ENCODE assay signal across 7 mouse cellular contexts in the genomic region with DNA sequence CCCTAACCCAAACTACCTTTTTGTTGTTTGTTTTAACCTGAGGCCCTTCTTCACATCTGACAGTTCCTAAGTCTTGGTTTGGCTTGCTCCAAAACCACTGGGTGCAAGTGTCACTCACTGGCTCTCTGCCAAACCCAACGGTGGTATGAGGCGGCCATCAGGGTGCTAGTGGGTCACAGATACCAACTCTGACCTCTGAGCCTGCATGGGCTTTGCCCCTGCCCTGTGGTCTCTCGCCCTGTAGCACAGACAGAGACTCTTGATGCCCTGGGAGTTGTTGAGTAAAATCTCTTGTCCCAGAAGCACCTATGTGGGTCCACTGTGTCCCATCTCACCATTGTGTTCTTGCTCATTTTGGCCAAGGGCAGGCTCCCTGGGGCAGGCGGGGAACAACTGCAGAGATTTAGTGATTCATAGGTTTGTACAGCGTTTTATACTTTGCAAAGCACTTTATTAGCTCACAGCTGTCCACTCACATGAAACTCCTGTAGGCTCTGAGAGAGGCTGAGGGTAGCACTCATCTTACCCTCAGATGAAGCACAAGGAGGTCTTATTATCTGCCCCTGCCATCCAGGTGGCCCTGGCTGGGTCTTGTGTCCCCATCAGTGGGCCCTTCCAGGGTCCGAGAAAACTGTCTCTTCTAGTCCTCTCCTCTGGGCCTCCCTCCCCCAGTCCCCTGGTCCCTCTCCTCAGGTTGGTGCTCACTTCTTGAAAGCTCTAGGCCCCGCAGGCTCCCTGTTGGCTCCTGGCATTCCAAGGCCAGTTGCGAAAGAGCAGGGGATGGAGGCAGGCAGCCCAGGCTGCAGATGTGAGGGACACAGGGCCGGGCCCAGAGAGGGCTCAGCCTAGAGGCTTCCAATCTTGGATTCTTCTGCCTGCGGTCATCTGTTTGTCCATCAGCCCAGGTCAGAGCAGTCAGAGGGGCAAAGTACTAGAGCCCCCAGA. TPM values are rescaled to one million over a fixed set of nuclear protein-coding genes. Genes with fewer than 3 reads are reported as not detected.
DNase-seq lines count a peak whose midpoint lies in the region; ATAC-seq and TF ChIP-seq lines count a peak whose summit lies in the region.

No protein-coding gene starts in this region.

- H3K9me3 ChIP-seq in lung, postnatal 0 days (ENCODE audit: low read length): no peaks in the 10 kb centered on the region
- no peaks in the 10 kb centered on the region for H3K9me3 ChIP-seq in heart, postnatal 0 days (replicated peaks; ENCODE audit: control insufficient read depth, low read length)
- H3K9me3 ChIP-seq in midbrain, embryonic 13.5 days: no peaks in the 10 kb centered on the region

- peak overlapping the region; percentile 91; the same call in 1 of the 2 replicates for H3K4me2 ChIP-seq in lung, postnatal 0 days (replicated peaks; ENCODE audit: low read depth, low read length)
- H3K4me2 ChIP-seq in heart, postnatal 0 days (ENCODE audit: low read depth, low read length): peak overlapping the region; percentile 72; the same call in 1 of the 2 replicates
- H3K4me2 ChIP-seq in midbrain, embryonic 13.5 days (replicated peaks): peak overlapping the region; percentile 78

- no peak for TF ChIP-seq POLR2A in lung, adult 2 months (IDR thresholded peaks at IDR 0.05; ENCODE audit: borderline replicate concordance, extremely low read depth, low read depth, low read length)
- TF ChIP-seq POLR2A in thymus, adult 2 months (IDR thresholded peaks at IDR 0.05; ENCODE audit: control insufficient read depth, extremely low read depth, insufficient read depth, low read length, poor library complexity): no peak

- H3K27me3 ChIP-seq in lung, postnatal 0 days (replicated peaks; ENCODE audit: insufficient read depth, low read length): no peaks in the 10 kb centered on the region
- no peaks in the 10 kb centered on the region for H3K27me3 ChIP-seq in heart, postnatal 0 days (ENCODE audit: control insufficient read depth, insufficient read depth, low read length)
- H3K27me3 ChIP-seq in midbrain, embryonic 13.5 days: no peaks in the 10 kb centered on the region
- no peaks in the 10 kb centered on the region for H3K27me3 ChIP-seq in thymus, adult 2 months (ENCODE audit: control insufficient read depth, insufficient read depth, low read length)

- no peak for TF ChIP-seq CTCF in lung, postnatal 0 days (IDR thresholded peaks at IDR 0.05)
- no peak for TF ChIP-seq CTCF in lung, adult 2 months (IDR thresholded peaks at IDR 0.05; ENCODE audit: insufficient read depth, low read length)
- no peak for TF ChIP-seq CTCF in heart, postnatal 0 days (IDR thresholded peaks at IDR 0.05; ENCODE audit: low read depth)
- TF ChIP-seq CTCF in thymus, adult 2 months (IDR thresholded peaks at IDR 0.05; ENCODE audit: borderline replicate concordance, control insufficient read depth, extremely low read depth, insufficient read depth, low read length, poor library complexity): no peak

- H3K4me1 ChIP-seq in lung, postnatal 0 days (ENCODE audit: insufficient read depth, low read depth, low read length): peaks cover 5% of the 10 kb centered on the region; the same call in 1 of the 2 replicates
- H3K4me1 ChIP-seq in lung, adult 2 months (ENCODE audit: control insufficient read depth, insufficient read depth, low read length): peaks cover 6% of the 10 kb centered on the region
- no peaks in the 10 kb centered on the region; the same call in 1 of the 2 replicates for H3K4me1 ChIP-seq in brown adipose tissue, adult 24 weeks (ENCODE audit: control insufficient read depth, insufficient read depth, insufficient read length, low read length)
- peaks cover 8% of the 10 kb centered on the region; the same call in 1 of the 2 replicates for H3K4me1 ChIP-seq in heart, postnatal 0 days (ENCODE audit: control insufficient read depth, insufficient read depth)
- peaks cover 23% of the 10 kb centered on the region for H3K4me1 ChIP-seq in midbrain, embryonic 13.5 days (replicated peaks)
- peaks cover 11% of the 10 kb centered on the region for H3K4me1 ChIP-seq in thymus, adult 2 months (replicated peaks; ENCODE audit: control insufficient read depth, insufficient read depth, low read length)

- DNase-seq in lung, postnatal 0 days (ENCODE audit: low spot score): no peak
- DNase-seq in lung, adult 2 months: no peak
- DNase-seq in heart, postnatal 0 days (ENCODE audit: low spot score): no peak
- DNase-seq in thymus, adult 2 months: no peak
- no peak for DNase-seq in embryo, embryonic 10.5 days (ENCODE audit: low spot score)

- WGBS in lung, postnatal 0 days: 66% methylated on average over 10 of the region's 10 CpGs
- WGBS in lung, adult 2 months: 71% methylated on average over 10 of the region's 10 CpGs
- 77% methylated on average over 10 of the region's 10 CpGs for WGBS in heart, postnatal 0 days
- 78% methylated on average over 10 of the region's 10 CpGs for WGBS in midbrain, embryonic 13.5 days
- WGBS in thymus, adult 2 months: 85% methylated on average over 10 of the region's 10 CpGs

- H3K9ac ChIP-seq in lung, postnatal 0 days (replicated peaks; ENCODE audit: low read depth): no peak overlapping the region
- no peak overlapping the region for H3K9ac ChIP-seq in heart, postnatal 0 days (replicated peaks; ENCODE audit: low read depth, low read length)
- H3K9ac ChIP-seq in midbrain, embryonic 13.5 days (replicated peaks): peak overlapping the region; percentile 87

- no peak for TF ChIP-seq EP300 in lung, postnatal 0 days (IDR thresholded peaks at IDR 0.05)
- no peak for TF ChIP-seq EP300 in heart, postnatal 0 days (IDR thresholded peaks at IDR 0.05; ENCODE audit: low read depth)

- ATAC-seq in lung, postnatal 0 days: no peak
- ATAC-seq in heart, postnatal 0 days (ENCODE audit: insufficient read depth, low read depth): no peak
- ATAC-seq in midbrain, embryonic 13.5 days: no peak

- peaks cover 3% of the 10 kb centered on the region; the same call in 1 of the 2 replicates for H3K36me3 ChIP-seq in lung, postnatal 0 days (ENCODE audit: insufficient read depth, low read length)
- H3K36me3 ChIP-seq in heart, postnatal 0 days (replicated peaks; ENCODE audit: control insufficient read depth, insufficient read depth, low read length): peaks cover 25% of the 10 kb centered on the region
- peaks cover 53% of the 10 kb centered on the region for H3K36me3 ChIP-seq in midbrain, embryonic 13.5 days
- peaks cover 12% of the 10 kb centered on the region for H3K36me3 ChIP-seq in thymus, adult 2 months (ENCODE audit: control insufficient read depth, insufficient read depth, low read length)

- no peak overlapping the region for H3K27ac ChIP-seq in lung, postnatal 0 days (ENCODE audit: low read length)
- H3K27ac ChIP-seq in brown adipose tissue, adult 24 weeks (replicated peaks; ENCODE audit: low read depth, low read length): no peak overlapping the region
- H3K27ac ChIP-seq in heart, postnatal 0 days (ENCODE audit: low read depth): no peak overlapping the region
- no peak overlapping the region for H3K27ac ChIP-seq in midbrain, embryonic 13.5 days
- no peak overlapping the region for H3K27ac ChIP-seq in thymus, adult 2 months (ENCODE audit: control insufficient read depth, insufficient read depth, low read length)

- no peak overlapping the region for H3K4me3 ChIP-seq in lung, postnatal 0 days (ENCODE audit: low read depth, low read length)
- no peak overlapping the region for H3K4me3 ChIP-seq in lung, adult 2 months (replicated peaks; ENCODE audit: extremely low read depth, low read depth, low read length)
- peak overlapping the region; percentile 88 for H3K4me3 ChIP-seq in brown adipose tissue, adult 24 weeks (ENCODE audit: insufficient read depth, low read depth, low read length)
- H3K4me3 ChIP-seq in heart, postnatal 0 days (ENCODE audit: low read depth, low read length): no peak overlapping the region
- no peak overlapping the region; the same call in 1 of the 2 replicates for H3K4me3 ChIP-seq in midbrain, embryonic 13.5 days (replicated peaks)
- H3K4me3 ChIP-seq in thymus, adult 2 months (ENCODE audit: control insufficient read depth, insufficient read depth, low read length): no peak overlapping the region

RNA-seq across cellular contexts. Expression of a gene that starts 1.7 kb away (rescaled TPM):
- 31.4 and 32.9 TPM in 2 replicates for polyA plus RNA-seq in lung, postnatal 0 days (2015; fragmentation: Nextera tagmentation; extraction: Ambion mirVana)
- 57.4 and 65.1 TPM in 2 replicates for polyA plus RNA-seq in lung, adult 2 months (2012; rRNA removed)
- 43.8 and 58.8 TPM in 2 replicates for polyA plus RNA-seq in brown adipose tissue, adult 24 weeks (2012; ENCODE audit: insufficient read depth, insufficient read length, missing spikeins)
- total RNA-seq in heart, postnatal 0 days (2014; rRNA removed; ENCODE audit: low replicate concordance): 14.1 and 14.7 TPM in 2 replicates
- polyA plus RNA-seq in heart, postnatal 0 days (2015; fragmentation: Nextera tagmentation; extraction: Ambion mirVana): 20.9 and 21.4 TPM in 2 replicates
- 24.3 and 25.2 TPM in 2 replicates for polyA plus RNA-seq in midbrain, embryonic 13.5 days (2015; fragmentation: Nextera tagmentation; extraction: Ambion mirVana)
- 37.5 and 40.3 TPM in 2 replicates for polyA plus RNA-seq in thymus, adult 2 months (2012; rRNA removed)

RNA-seq across cellular contexts. Expression of a gene that starts 9.2 kb away (rescaled TPM):
- polyA plus RNA-seq in lung, postnatal 0 days (2015; fragmentation: Nextera tagmentation; extraction: Ambion mirVana): 127 and 141 TPM in 2 replicates
- 85.1 and 112 TPM in 2 replicates for polyA plus RNA-seq in lung, adult 2 months (2012; rRNA removed)
- 48.6 and 64.7 TPM in 2 replicates for polyA plus RNA-seq in brown adipose tissue, adult 24 weeks (2012; ENCODE audit: insufficient read depth, insufficient read length, missing spikeins)
- total RNA-seq in heart, postnatal 0 days (2014; rRNA removed; ENCODE audit: low replicate concordance): 96.9 and 101 TPM in 2 replicates
- polyA plus RNA-seq in heart, postnatal 0 days (2015; fragmentation: Nextera tagmentation; extraction: Ambion mirVana): 96.6 and 102 TPM in 2 replicates
- 157 and 161 TPM in 2 replicates for polyA plus RNA-seq in midbrain, embryonic 13.5 days (2015; fragmentation: Nextera tagmentation; extraction: Ambion mirVana)
- polyA plus RNA-seq in thymus, adult 2 months (2012; rRNA removed): 169 and 174 TPM in 2 replicates

RNA-seq across cellular contexts. Expression of a gene that starts 17.1 kb away (rescaled TPM):
- polyA plus RNA-seq in lung, postnatal 0 days (2015; fragmentation: Nextera tagmentation; extraction: Ambion mirVana): 0.04 TPM in 1 of 2 replicates, not detected in the other
- 0.03 and 2.1 TPM in 2 replicates for polyA plus RNA-seq in lung, adult 2 months (2012; rRNA removed)
- not detected in 2 replicates for polyA plus RNA-seq in brown adipose tissue, adult 24 weeks (2012; ENCODE audit: insufficient read depth, insufficient read length, missing spikeins)
- total RNA-seq in heart, postnatal 0 days (2014; rRNA removed; ENCODE audit: low replicate concordance): not detected in 2 replicates
- 0.04 TPM in 2 replicates for polyA plus RNA-seq in heart, postnatal 0 days (2015; fragmentation: Nextera tagmentation; extraction: Ambion mirVana)
- polyA plus RNA-seq in midbrain, embryonic 13.5 days (2015; fragmentation: Nextera tagmentation; extraction: Ambion mirVana): 0.58 and 0.66 TPM in 2 replicates
- polyA plus RNA-seq in thymus, adult 2 months (2012; rRNA removed): 0.08 and 0.14 TPM in 2 replicates

RNA-seq across cellular contexts. Expression of a gene that starts 42.4 kb away (rescaled TPM):
- polyA plus RNA-seq in lung, postnatal 0 days (2015; fragmentation: Nextera tagmentation; extraction: Ambion mirVana): 0.05 and 0.11 TPM in 2 replicates
- polyA plus RNA-seq in lung, adult 2 months (2012; rRNA removed): 0.03 and 0.06 TPM in 2 replicates
- polyA plus RNA-seq in brown adipose tissue, adult 24 weeks (2012; ENCODE audit: insufficient read depth, insufficient read length, missing spikeins): not detected in 2 replicates
- 0.04 and 0.38 TPM in 2 replicates for total RNA-seq in heart, postnatal 0 days (2014; rRNA removed; ENCODE audit: low replicate concordance)
- polyA plus RNA-seq in heart, postnatal 0 days (2015; fragmentation: Nextera tagmentation; extraction: Ambion mirVana): 0.03 and 0.04 TPM in 2 replicates
- polyA plus RNA-seq in midbrain, embryonic 13.5 days (2015; fragmentation: Nextera tagmentation; extraction: Ambion mirVana): 9.1 and 9.4 TPM in 2 replicates
- 0.08 and 0.09 TPM in 2 replicates for polyA plus RNA-seq in thymus, adult 2 months (2012; rRNA removed)
